Mouse (Mus musculus) small intestine, adult 2 months (tissue): Measurements from ENCODE around the gene Coro2b.

Experiments used
- CTCF ChIP-seq: fragments of 200-500 bp; IDR thresholded peaks from 2 replicates; pipeline ENCODE4 v1.5.1; 2012; ENCODE audit warnings: low read depth, mild to moderate bottlenecking, control low read depth, inconsistent platforms, low read length, moderate library complexity, mixed read lengths; ENCODE audit not compliant: insufficient replicate concordance, insufficient read length; ENCODE audit errors: extremely low read depth
- POLR2A ChIP-seq: fragments of 200-500 bp; IDR thresholded peaks from 2 replicates; pipeline ENCODE4 v1.6.1; 2012; ENCODE audit warnings: low read depth, mild to moderate bottlenecking, control low read depth, inconsistent platforms, low read length, moderate library complexity

DNA sequence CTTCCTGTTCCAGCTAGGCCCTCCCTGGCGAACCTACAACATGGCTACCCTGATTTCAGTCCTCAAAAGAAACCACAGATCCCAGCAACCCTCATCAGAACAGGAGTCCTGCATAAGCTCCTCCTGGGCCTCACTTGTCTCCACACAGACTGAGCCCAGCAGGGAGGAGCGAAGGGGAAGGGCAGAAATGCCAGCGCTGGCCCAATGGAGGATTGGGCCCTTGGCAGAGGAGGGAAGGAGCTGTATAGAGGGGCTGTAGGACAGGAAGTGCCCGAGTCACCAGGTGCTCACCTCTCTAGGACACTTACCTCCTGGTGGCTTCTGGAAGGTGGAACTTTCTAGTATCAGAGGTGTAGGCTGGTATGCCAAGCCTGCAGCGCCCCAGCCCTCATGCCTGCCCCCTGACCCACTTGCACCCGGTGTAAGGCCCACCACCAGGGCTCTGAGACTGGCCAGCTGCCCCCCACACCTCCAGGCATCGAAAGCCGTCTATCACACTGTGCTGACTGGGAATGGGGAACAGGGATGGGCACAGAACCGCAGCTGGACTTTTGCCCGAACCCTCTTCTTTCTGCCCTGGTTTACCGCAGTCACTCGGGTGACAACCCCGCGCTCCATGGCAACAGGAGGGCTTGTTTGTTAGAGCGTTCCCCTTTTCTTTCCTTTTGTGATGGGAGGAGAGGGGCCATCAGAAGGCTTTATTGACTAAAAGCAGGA is 16.9 kb downstream of the Coro2b start:
- TF ChIP-seq CTCF (no peak), POLR2A (no peak)
